Mouse (Mus musculus) skeletal muscle tissue, adult 2 months (tissue): ENCODE measurements around the gene Cdh24.
A peak's percentile ranks its signal among the peaks of the same experiment; 100 is the strongest.

ENCODE experiments used
- DNase-seq: peaks from one replicate; pipeline ENCODE4 v3.0.0-alpha.2; 2012; ENCODE audit warnings: low read depth, low spot score

Gene Cdh24

GRCm38 (mm10) chr14:54607226-54607625 lies 33.9 kb downstream of the Cdh24 start:
- no peak for DNase-seq

GRCm38 (mm10) chr14:54605752-54606321 lies 35.3 kb downstream of the Cdh24 start, which contains the start of gene 4931414P19Rik:
TSS of gene 4931414P19Rik (minus strand) at chr14:54605993.
- peak; percentile 54 for DNase-seq

GRCm38 (mm10) chr14:54603686-54604085 lies 37.5 kb downstream of the Cdh24 start:
- DNase-seq, result no peak

GRCm38 (mm10) chr14:54603038-54603654 lies 38.0 kb downstream of the Cdh24 start:
- peak; percentile 97 for DNase-seq

- no peak for DNase-seq
Observed at GRCm38 (mm10) chr14:54602613-54603012, 38.6 kb downstream of the Cdh24 start.

- DNase-seq, result no peak
Observed at GRCm38 (mm10) chr14:54601601-54602000, 39.6 kb downstream of the Cdh24 start.

- DNase-seq, result no peak
Observed at GRCm38 (mm10) chr14:54597084-54597483, 44.1 kb downstream of the Cdh24 start.

GRCm38 (mm10) chr14:54594631-54595414 lies 46.3 kb downstream of the Cdh24 start:
- DNase-seq, result no peak

GRCm38 (mm10) chr14:54594055-54594454 lies 47.1 kb downstream of the Cdh24 start:
- DNase-seq, result no peak

GRCm38 (mm10) chr14:54592319-54592934 lies 48.7 kb downstream of the Cdh24 start:
- no peak for DNase-seq

GRCm38 (mm10) chr14:54591056-54591455 lies 50.1 kb downstream of the Cdh24 start:
- no peak for DNase-seq

GRCm38 (mm10) chr14:54583681-54584338 lies 57.4 kb downstream of the Cdh24 start:
- DNase-seq, result no peak

GRCm38 (mm10) chr14:54582536-54582935 lies 58.6 kb downstream of the Cdh24 start:
- DNase-seq, result no peak
